Mouse (Mus musculus) CH12.LX (cell line): ENCODE measurements around the gene AW822073.
"Not testable (repeated sequence)": the region's sequence is repeated elsewhere in the genome, so short reads cannot be mapped to it uniquely, and the experiment has no call there.

Experiments
- EP300 ChIP-seq: IDR thresholded peaks from 2 replicates; pipeline ENCODE4 v1.6.1; 2011; ENCODE audit warnings: low read length, improper control_type of control experiment
- GABPA ChIP-seq: IDR thresholded peaks from 2 replicates; pipeline ENCODE4 v1.6.1; 2012; ENCODE audit warnings: low read depth, low read length, improper control_type of control experiment, inconsistent platforms; ENCODE audit not compliant: insufficient replicate concordance
- MAX ChIP-seq: IDR thresholded peaks from 2 replicates; pipeline ENCODE4 v1.6.1; 2011; ENCODE audit warnings: low read length, improper control_type of control experiment
- POLR2A ChIP-seq: IDR thresholded peaks from 2 replicates; pipeline ENCODE4 v1.6.1; 2011; ENCODE audit warnings: low read depth, mild to moderate bottlenecking, improper control_type of control experiment, low read length
- POLR2AphosphoS2 ChIP-seq: IDR thresholded peaks from 2 replicates; pipeline ENCODE4 v1.6.1; 2011; ENCODE audit warnings: low read depth, low read length, improper control_type of control experiment

GRCm38 (mm10) chr10:58221571-58221970 is 3.2 kb downstream of the AW822073 start:
- not testable (repeated sequence) for TF ChIP-seq EP300, GABPA, POLR2AphosphoS2, MAX, POLR2A
